Mouse (Mus musculus): Measurements from ENCODE around the gene Olfr1255.

Gene Olfr1255

GRCm38 (mm10) chr2:89811751-89812150 lies at the start of gene Olfr1255:
Gene Olfr1255, plus strand, starts transcription at chr2:89812051.
- no peak for DNase-seq

- no peak for DNase-seq
These were observed 18.3 kb upstream of the Olfr1255 start, which contains the start of gene Olfr1254 for GRCm38 (mm10) chr2:89793519-89793918. Gene Olfr1254, minus strand, starts transcription at chr2:89793619.

DNA sequence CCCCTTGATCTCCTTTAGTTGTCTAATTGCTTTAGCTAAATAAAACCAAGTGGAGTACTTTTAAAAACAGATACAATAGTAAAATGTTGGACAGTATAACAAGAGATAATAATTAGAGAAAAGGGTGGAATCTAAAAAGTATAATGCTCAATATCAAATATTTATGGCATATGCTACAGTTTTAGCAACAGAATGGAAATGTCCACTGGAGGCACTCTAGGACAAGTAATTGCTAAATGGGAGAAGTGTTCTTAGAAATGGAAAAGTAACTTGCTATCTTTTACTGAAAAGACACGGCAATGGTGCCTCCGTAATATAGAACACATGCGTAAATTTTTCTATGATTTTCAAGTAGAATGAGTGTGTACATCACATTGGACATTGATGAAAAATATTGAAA lies 12.3 kb upstream of the Olfr1255 start:
- no peak for DNase-seq

DNA sequence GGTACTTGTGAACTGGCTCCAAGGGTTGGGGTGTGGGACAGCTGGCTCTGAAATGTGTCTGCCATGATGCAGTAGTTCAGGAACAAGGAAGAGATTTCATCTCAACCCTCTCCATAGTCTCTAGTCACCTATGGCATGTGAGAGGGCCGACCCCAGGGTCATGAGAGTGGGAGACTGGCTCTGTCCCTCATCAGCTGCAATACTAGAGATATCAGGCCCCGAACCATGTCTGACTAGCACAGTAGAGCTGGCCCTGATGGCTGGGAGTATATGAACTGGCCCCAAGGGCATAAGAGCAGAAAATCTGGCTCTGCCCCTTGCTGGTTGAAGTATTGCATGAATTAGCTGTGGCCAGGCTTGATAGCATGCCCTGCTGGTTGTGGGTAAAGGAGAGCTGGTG lies 1.1 kb upstream of the Olfr1255 start:
- DNase-seq: no peak

DNA sequence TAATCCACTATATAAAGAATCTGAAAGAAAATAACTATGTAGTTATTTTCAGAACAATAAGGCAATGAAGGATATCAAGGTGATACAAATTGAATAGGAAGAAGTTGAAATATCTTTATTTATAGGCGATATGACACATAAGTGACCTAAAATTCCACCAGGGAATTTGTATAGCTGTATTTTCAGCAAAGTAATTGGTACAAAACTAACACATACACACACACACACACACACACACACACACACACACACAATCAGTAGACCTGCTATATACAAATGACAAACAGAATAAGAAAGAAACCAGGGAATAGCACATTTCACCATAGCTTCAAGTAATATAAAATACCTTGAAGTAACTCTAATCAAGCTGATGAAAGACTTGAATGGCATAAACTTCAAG lies 8.4 kb downstream of the Olfr1255 start:
- no peak for DNase-seq

DNA sequence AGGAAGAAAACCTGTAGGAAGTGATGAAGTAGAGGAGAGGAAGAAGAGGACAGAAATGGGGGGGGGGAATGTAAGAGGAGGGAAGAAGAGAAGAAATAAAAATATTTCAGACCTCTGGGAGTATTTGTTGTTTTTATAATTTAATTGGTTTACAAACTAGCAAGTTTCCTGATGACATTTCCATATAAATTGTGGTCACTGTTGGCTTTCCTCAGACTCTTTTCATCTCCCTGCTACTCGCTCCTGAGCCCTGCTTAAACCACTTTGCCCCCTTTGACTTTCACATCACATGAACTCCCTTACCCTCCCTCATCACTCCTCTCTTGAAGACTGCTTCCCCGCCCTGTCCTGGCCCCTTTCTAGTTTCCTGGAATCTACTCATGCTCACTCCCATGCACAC lies 29.6 kb downstream of the Olfr1255 start, which contains the start of gene Olfr1256:
Gene Olfr1256, minus strand, starts transcription at position 101 of the 400 bp plus-strand sequence.
- no peak for DNase-seq

GRCm38 (mm10) chr2:89848105-89848504 lies 36.3 kb downstream of the Olfr1255 start, which contains the start of gene Olfr48:
Gene Olfr48, minus strand, starts transcription at chr2:89848205.
- no peak for DNase-seq

DNA sequence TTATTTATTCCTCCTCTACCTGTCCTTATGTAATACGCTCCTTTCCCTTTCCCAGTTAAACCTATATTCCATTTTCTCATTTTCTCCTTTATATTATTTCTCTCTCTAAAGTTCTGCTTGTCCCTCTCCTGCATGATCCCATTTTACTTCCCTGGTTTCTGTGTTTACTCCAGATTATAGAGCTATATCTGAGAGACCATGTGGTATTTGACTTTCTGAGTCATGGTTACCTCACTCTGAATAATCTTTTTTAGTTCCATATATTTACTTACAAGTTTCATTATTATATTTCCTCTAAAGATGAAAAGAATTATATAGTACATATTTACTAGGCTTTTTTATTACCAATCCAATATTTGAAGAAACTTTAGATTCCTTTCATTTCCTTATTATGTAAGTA lies 37.4 kb downstream of the Olfr1255 start:
- no peak for DNase-seq

All from cerebellum, adult 9-11 months (tissue).